Mouse (Mus musculus) cerebellum, adult 2 months (tissue): ENCODE measurements around the gene Rora. TPM values are rescaled to one million over a fixed set of nuclear protein-coding genes. Genes with fewer than 3 reads are reported as not detected.

Experiments used
- DNase-seq, 2 experiments: peaks; one replicate each; pipeline ENCODE4 v3.0.0; 2021
- H3K27ac ChIP-seq: fragments of 200-500 bp; 2 replicates; pipeline ENCODE4 v1.5.1; 2012; ENCODE audit warnings: low read length, control low read depth, inconsistent platforms; ENCODE audit not compliant: insufficient read depth
- H3K27me3 ChIP-seq: fragments of 200-500 bp; 2 replicates; pipeline ENCODE4 v1.6.1; 2012; ENCODE audit warnings: inconsistent platforms, mild to moderate bottlenecking, low read length, moderate library complexity; ENCODE audit not compliant: control insufficient read depth, insufficient read depth
- H3K4me1 ChIP-seq: fragments of 200-500 bp; 2 replicates; pipeline ENCODE4 v1.6.1; 2011; ENCODE audit warnings: low read length; ENCODE audit not compliant: control insufficient read depth, insufficient read depth
- H3K4me3 ChIP-seq: fragments of 200-500 bp; replicated peaks from 2 replicates; pipeline ENCODE3; 2011; ENCODE audit warnings: mild to moderate bottlenecking, low read depth, low read length, control low read depth; ENCODE audit not compliant: insufficient read depth
- CTCF ChIP-seq: fragments of 200-500 bp; IDR thresholded peaks from 2 replicates; pipeline ENCODE4 v1.5.1; 2011; ENCODE audit warnings: low read depth, mild to moderate bottlenecking, control low read depth, low read length, moderate library complexity, borderline replicate concordance; ENCODE audit not compliant: insufficient read depth
- POLR2A ChIP-seq: fragments of 200-500 bp; IDR thresholded peaks from 2 replicates; pipeline ENCODE4 v1.6.1; 2011; ENCODE audit warnings: low read length, control low read depth, borderline replicate concordance; ENCODE audit not compliant: insufficient read depth
- WGBS: fragments of 180-500 bp; shearing (Covaris S2); methylation state at CpG from one replicate; pipeline ENCODE4 v1.1.7; 2018; 5-methylcytosine and 5-hydroxymethylcytosine counted together
- polyA plus RNA-seq: library from polyadenylated mRNA; depleted of rRNA; stranded (reverse); fragments of >200 nt; gene quantifications from 2 replicates; pipeline ENCODE4 v1.2.3, GENCODE M21; 2012

The Rora gene
- polyA plus RNA-seq, 1 experiment, result 58.4 TPM

DNA sequence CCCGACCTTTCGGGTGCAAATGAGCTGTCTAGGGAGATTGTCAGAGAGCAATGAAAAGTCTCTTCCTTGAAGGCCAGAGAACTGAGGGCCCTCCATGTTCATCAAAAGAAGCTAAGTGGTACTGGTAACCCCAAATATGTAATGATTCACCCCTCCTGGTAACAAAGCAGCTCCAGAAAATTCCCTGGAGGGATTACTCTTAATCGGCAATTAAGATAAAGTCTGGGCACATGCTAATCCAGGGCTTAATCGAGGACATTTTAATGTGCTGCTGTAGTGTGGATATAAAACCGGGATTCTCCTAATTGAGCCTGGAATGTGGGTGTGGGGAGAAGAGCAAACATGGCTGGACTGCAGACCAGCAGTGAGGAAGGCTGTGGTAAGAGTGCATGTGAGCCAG is 450.7 kb downstream of the Rora start:
- no peak for TF ChIP-seq CTCF
- no peak for TF ChIP-seq POLR2A
- Histone ChIP-seq H3K4me3 (no peak overlapping the region), H3K27me3 (no peaks in the 10 kb centered on the region), H3K4me1 (peaks cover 5% of the 10 kb centered on the region), H3K27ac (no peak overlapping the region)
- DNase-seq, result no peak
- WGBS, result 71% methylated on average over 5 of the region's 5 CpGs

DNA sequence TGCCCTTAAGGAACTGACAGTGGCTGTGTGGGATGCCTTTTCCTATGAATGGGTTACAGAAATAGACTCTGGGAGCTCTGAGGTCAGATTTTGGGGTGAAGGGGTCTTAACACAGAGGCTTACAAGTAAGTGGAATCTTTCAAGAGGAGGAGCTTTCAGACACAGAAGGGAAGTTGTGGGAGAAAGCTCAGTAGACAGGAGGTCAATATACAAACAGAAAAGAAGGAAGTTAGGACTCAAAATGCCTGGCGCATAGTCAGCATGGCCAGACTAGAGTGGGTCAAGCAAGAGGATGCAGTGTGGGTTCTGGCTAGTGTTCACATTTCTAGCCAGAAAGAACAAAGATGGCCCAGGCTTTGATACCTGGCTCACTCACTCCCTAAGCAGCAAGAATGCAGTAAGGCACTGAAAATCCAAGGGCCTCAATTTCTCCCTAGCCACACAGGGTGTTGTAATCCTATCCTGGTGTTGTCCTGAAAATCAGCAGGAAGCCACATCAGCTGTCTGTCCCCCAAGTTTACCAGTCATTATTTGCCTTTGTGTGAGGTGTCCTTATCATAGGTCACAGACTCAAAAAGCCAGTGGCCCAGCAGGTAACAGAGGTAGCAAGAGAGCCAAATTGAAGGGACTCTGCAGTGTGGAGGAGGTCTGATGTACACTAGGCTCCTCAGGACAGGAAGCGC is 456.2 kb downstream of the Rora start:
- DNase-seq, result no peak
- 87% methylated on average over 2 of the region's 2 CpGs for WGBS
- Histone ChIP-seq H3K4me1 (peaks cover 8% of the 10 kb centered on the region), H3K4me3 (no peak overlapping the region), H3K27ac (no peak overlapping the region), H3K27me3 (no peaks in the 10 kb centered on the region)
- TF ChIP-seq POLR2A, result no peak
- TF ChIP-seq CTCF, result no peak

DNA sequence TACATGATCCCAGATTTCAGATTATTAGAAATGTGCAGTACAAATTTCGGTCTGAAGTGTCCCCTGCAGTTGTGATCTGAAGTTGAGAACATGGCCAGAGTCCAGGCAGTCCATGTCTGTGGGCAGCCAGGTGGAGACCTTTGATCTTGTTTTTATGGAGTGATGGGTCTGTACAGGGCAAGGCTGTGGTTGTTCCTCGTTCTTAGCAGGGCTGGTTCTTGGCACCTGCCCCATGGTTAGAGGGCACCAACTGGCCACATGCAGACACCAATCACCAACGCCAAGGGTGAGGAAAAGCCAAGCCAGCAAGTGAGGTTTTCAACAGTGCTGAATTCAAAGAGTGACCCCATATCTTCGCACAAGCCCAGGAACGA is 456.7 kb downstream of the Rora start:
- peak; percentile 65 to 76 for DNase-seq
- Histone ChIP-seq H3K27ac (no peak overlapping the region), H3K4me1 (peaks cover 7% of the 10 kb centered on the region), H3K27me3 (no peaks in the 10 kb centered on the region), H3K4me3 (no peak overlapping the region)
- WGBS, result 16% methylated on average over 5 of the region's 5 CpGs
- TF ChIP-seq CTCF, result no peak
- TF ChIP-seq POLR2A, result no peak

DNA sequence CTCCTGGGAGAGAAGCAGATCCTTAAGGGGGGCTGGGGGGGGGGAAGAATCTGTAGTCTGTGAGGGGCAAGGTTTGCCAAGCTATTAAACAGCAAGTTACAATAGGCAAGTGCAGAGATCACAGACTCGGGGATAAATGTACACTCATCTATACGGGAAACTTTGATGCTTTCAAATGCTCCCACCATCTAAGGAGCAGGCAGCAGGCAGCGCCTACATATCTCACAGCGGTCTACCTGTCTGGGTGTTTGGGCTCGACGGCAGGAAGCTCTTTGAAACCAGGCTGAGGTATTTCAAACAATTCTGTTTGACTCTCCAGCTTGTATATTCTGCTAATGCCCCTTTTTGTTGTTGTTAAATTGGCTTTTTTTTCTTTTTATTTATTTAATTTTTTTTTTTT is 457.1 kb downstream of the Rora start:
- no peak overlapping the region for H3K4me3 ChIP-seq
- WGBS, result 72% methylated on average over 6 of the region's 6 CpGs
- no peaks in the 10 kb centered on the region for H3K27me3 ChIP-seq
- no peak for DNase-seq
- no peak overlapping the region for H3K27ac ChIP-seq
- TF ChIP-seq POLR2A (no peak), CTCF (no peak)
- peaks cover 7% of the 10 kb centered on the region for H3K4me1 ChIP-seq

DNA sequence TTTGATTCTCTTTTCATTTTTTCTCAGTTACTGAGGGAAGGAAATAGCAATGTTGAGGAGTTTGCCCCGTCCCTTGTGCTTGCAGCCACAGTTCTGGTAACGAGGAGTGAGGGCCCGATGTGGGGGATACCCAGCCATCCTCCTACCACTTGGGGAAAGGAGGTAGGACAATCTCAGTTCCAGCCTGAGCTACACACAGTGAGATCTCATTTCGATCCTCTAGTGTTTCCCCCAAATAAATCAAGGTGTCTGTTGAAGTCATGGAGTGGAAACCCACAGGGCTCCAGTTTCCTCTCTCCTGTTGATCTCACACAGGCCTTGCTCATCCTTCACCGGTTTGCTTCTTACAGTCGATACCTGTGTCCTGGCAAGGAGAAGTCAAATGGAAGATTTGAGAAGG is 458.0 kb downstream of the Rora start:
- WGBS, result 97% methylated on average over 6 of the region's 6 CpGs
- TF ChIP-seq POLR2A (no peak), CTCF (no peak)

DNA sequence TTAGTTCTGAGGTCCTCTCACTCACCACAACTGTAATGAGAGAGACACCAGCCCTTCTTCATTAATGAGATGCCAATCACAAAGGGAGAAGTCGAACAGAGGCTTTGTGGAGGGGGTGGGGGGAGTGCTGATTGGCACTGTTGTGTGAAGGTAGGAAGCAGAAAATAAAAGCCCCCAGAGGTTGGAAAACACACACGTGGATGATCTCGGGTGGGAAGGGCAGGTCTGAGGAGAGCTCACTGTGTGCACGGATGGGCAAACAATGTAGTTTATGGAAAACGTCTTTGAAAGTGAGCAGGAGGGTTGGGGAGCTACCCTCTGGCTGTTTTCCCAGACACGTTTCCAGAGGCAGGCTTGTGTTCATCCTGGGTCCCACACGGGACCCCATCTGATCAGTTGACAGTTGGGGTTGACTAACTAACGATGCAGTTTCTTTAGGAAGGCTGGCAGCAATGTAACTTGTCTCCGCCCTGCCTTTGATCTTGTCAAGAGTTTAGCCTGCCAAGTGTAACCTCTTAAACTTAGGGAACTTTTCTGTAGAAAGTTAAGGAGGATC is 460.9 kb downstream of the Rora start:
- 47% methylated on average over 9 of the region's 9 CpGs for WGBS
- no peak for TF ChIP-seq CTCF
- no peak for TF ChIP-seq POLR2A
- Histone ChIP-seq H3K27me3 (no peaks in the 10 kb centered on the region), H3K4me3 (no peak overlapping the region), H3K4me1 (peaks cover 9% of the 10 kb centered on the region), H3K27ac (no peak overlapping the region)
- DNase-seq, result no peak

More for the DNA sequence above, 458.0 kb downstream of the Rora start:
- H3K4me3 ChIP-seq, result no peak overlapping the region
- H3K27ac ChIP-seq, result no peak overlapping the region
- no peak for DNase-seq
- H3K4me1 ChIP-seq, result peaks cover 7% of the 10 kb centered on the region
- no peaks in the 10 kb centered on the region for H3K27me3 ChIP-seq

DNA sequence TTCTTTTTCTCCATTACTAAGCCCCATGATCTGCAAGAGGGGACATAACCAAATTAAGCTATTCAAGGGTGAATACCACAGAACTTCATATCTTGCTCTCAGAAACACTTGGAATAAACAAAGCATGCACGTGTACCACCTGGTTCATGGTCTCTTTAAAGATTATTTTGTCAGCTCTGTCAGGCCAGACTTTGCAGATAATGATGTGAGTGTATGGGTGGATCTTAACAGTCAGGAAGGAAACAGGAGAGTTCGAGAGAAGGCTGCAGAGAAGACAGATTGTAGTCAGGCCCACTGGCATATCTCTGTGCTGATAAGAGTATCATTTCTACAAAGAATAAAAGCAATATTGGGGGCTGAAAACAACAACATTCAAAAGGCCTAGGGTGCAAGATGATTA is 463.2 kb downstream of the Rora start:
- DNase-seq, result no peak
- TF ChIP-seq POLR2A, result no peak
- TF ChIP-seq CTCF, result no peak
- no peaks in the 10 kb centered on the region for H3K27me3 ChIP-seq
- no peak overlapping the region for H3K4me3 ChIP-seq
- peaks cover 9% of the 10 kb centered on the region for H3K4me1 ChIP-seq
- no peak overlapping the region for H3K27ac ChIP-seq
- 74% methylated on average over 2 of the region's 2 CpGs for WGBS

DNA sequence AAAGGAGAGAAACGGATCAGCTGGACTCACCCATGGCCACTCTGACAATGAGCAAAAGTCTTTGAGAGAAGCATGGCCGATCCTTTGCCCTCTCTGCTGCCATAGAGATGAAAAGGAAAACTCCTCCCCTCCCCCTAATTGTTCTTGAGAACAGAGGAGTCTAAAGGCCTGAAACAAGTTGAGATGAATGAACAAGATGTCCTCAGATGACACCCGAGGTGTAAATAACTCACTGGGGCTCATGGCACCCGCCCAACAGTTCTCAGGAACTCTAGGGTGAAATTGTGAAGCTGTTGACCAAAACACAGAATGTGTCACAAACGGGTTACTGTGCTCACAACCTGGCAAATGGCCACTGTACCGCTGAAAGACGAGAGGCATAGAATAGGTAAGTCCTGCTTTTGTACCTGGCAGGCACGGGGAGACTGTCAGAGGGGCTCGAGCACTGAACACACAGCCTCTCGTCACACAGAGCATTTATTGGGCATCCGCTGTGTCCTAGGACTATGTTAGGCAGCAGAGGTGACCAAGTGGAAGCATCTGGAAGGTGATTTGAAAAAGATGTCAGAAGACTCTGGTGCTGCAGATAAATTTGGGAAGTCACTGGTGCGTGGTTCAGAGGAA is 467.6 kb downstream of the Rora start:
- Histone ChIP-seq H3K27me3 (no peaks in the 10 kb centered on the region), H3K4me1 (peaks cover 28% of the 10 kb centered on the region), H3K4me3 (no peak overlapping the region), H3K27ac (no peak overlapping the region)
- no peak for TF ChIP-seq CTCF
- WGBS, result 53% methylated on average over 12 of the region's 12 CpGs
- DNase-seq, result peak; percentile 45 to 49
